Mouse (Mus musculus) liver, postnatal 0 days (tissue): Measurements from ENCODE around the gene Erp27.

Experiments
- CTCF ChIP-seq: sonication (generic); IDR thresholded peaks from 2 replicates; pipeline ENCODE4 v1.5.1; 2016; ENCODE audit warnings: antibody characterized with exemption, low read depth
- EP300 ChIP-seq: IDR thresholded peaks from 2 replicates; pipeline ENCODE4 v1.6.1; 2016; ENCODE audit warnings: antibody characterized with exemption, low read depth, mild to moderate bottlenecking

DNA sequence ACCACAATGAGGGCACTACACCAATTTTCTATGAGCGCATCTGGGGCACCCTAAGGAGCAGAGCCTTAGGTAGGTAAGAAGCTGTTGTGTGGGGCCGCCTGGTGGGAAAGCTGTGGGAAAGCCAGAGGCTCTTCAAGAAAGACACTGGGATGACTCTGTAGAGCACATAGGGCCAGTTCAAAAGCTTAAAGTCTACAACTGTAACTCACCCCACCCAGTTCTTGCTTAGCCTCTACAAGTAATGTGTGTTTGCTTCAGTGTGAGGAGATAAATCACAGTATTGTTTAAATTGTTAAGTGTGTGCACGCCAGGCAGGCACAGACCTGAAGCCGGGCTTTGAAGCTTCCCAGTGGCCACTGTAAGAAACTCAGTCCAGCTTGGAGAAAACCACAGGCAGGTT is 55.8 kb downstream of the Erp27 start:
- TF ChIP-seq CTCF (no peak), EP300 (no peak)
